Mouse (Mus musculus) thymus, postnatal 4 days (tissue): ENCODE measurements around the gene Srrm4.

ENCODE experiments used
- DNase-seq: peaks from one replicate; pipeline ENCODE4 v3.0.0; 2021

Gene Srrm4

GRCm38 (mm10) chr5:116486135-116486534, 105.5 kb downstream of the Srrm4 start:
- DNase-seq = no peak

GRCm38 (mm10) chr5:116485069-116485468, 106.5 kb downstream of the Srrm4 start:
- DNase-seq = no peak

DNA sequence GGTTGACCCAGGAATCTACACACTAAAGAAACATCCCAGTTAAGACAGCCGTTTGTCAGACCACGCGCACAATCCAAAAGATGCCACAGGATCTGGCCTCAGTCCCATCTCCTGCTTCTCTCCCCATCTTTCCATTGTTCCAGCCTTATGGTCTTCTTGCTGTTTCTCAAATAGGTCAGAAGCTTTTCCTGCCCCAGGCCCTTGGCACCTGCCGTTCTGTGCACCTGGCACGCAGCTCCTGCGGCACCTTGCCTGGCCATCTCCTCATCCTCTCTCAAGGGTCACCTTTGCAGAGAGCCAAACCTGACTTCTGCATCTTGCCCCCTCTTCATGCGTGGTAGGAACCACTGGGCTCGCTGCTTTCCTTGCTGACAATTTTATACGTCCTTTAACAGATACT, 107.4 kb downstream of the Srrm4 start:
- no peak for DNase-seq

- no peak for DNase-seq
Observed at GRCm38 (mm10) chr5:116478607-116479371, 112.8 kb downstream of the Srrm4 start.

DNA sequence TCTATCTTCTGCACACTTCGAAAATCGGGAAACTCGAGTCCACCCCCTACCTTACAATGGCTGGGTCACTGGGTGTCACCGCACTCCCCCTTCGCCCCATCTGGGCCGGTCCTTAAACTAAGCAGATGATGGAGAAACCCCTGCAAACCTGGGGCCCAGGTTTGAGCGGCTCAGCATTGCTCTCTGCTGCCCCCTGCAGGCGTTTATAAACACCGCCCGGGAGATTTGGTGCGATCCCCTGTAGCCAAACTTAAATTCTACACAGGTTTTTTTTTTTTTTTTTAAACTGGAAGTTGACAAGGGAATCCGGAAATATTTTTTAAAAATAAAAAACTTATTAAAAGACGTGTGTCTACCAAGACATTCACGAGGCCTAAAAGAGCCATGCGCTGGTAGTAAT, 115.6 kb downstream of the Srrm4 start:
- DNase-seq = peak; percentile 67

GRCm38 (mm10) chr5:116461354-116462042, 130.1 kb downstream of the Srrm4 start:
- DNase-seq = no peak

DNA sequence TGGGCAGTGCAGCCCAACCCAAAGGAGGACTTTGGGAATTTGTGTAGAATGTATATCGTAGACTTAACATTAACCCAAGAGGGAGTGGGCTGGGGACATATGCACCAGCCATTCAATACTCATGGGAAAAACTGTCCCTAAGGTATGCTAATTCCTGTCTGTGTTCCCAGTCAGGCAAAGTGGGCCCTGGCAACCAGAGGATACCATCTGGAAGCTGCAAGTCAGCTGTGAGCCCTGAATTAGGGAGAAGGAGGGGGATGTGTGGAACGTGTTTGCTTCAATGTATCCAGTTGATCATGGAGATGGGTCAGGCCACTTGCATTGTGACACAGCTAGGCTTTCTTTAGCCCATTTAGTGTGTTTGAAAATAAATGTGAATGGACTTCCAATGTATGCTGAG, 131.6 kb downstream of the Srrm4 start:
- DNase-seq = no peak

DNA sequence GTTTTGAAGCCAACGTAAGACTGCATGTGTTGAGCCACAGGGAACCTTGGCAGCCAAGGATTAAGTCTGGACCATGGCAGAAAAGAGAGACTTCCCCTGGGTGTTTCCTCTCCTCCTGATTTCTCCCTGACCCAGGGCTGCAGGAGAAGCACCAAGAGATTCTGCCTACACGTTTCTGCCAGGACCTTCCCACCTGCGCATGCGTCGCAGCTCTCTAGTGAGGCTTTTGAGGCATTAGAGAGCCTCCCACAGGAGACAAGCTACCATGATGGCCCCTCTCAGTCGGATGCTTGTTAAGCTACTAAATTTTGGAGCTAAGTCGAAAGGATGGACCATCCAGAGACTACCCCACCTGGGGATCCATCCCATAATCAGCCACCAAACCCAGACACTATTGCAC, 133.8 kb downstream of the Srrm4 start:
- no peak for DNase-seq

- no peak for DNase-seq
Observed at GRCm38 (mm10) chr5:116456796-116457515, 134.7 kb downstream of the Srrm4 start.

- DNase-seq = peak; percentile 44
Observed at GRCm38 (mm10) chr5:116453401-116453851, 138.2 kb downstream of the Srrm4 start.

GRCm38 (mm10) chr5:116450901-116451300, 140.7 kb downstream of the Srrm4 start:
- no peak for DNase-seq

- DNase-seq = no peak
Observed at GRCm38 (mm10) chr5:116449522-116450225, 141.9 kb downstream of the Srrm4 start.

- no peak for DNase-seq
Observed at GRCm38 (mm10) chr5:116448409-116449191, 143.0 kb downstream of the Srrm4 start.

GRCm38 (mm10) chr5:116447821-116448350, 143.7 kb downstream of the Srrm4 start:
- DNase-seq = no peak

GRCm38 (mm10) chr5:116446552-116446951, 145.1 kb downstream of the Srrm4 start:
- no peak for DNase-seq

DNA sequence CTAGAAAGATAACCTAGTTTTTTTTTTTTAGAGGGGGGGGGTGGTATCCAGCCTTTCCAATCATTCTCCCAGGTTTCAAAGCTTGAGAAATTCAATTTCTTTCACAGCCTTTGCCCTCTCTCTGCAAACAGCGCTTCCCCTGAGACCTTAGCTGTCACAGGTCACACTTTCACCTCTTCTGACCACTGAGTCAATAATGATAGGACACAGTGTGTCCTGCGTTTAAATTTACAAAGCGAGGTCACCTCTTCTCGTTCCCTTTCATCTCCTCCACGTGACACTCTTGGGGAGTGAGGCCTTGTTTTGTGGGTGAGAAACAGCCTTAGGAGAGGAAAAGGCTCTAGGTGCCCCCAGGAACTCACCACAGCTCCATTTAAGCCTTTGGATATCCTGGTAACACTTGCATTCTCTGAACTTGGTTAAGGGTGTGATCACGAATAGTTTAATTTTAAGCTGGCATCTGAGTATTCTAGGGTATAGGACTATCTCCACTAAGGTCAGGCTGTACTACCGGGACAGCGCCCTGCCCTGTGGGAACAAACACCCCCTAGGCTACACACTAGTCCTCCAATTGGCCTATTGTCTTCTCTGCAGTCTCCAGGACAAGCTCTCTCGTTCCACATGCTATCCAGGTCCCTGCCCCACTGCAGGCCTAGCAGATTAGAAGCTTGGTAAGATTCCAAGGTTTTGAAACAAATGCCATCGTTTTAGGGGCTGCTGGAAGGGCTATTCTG, 145.8 kb downstream of the Srrm4 start:
- DNase-seq = no peak

DNA sequence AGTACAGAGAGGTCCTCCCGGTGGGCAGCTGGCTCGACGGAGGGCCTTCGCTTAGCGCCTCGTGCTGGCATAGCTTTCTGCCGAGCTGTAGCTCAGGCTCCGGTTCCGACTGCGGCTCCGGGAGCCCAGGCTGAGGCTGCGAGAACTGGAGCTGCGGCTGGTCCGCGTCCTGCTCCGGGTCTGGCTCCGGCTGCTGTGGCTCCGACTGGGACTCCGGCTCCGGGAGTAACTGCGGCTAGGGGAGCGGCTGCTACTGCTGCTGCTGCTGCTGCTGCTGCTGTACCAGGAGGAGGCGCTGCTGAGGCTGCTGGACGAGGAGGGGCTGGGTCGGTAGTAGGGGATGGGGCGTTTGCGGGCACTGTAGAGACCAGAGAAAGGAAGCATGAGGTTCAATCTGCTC, 147.1 kb downstream of the Srrm4 start:
- DNase-seq = peak; percentile 52

DNA sequence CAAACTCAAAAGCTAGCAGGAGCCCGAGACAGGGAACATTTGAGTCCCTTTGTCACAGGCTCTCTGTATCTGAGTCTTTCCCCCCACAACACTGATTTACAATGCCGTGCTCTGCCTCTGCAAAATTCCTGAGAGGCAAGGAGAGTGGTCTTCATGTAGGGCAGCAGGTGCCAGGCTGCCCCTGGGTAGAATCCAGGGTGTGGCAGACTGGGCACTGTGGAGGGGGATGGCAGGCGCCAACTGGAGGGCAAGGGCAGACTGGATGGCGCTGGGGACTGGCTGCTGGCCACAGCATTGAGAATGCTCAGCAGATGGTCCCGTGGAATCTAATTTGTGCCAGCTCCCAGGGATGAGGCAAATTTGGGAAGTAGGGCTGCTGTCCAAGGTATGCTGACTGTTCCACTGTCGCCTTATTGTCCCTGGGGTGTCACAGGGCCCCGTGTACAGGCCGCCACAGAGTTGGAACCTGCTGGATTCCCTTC, 148.1 kb downstream of the Srrm4 start:
- DNase-seq = no peak

DNA sequence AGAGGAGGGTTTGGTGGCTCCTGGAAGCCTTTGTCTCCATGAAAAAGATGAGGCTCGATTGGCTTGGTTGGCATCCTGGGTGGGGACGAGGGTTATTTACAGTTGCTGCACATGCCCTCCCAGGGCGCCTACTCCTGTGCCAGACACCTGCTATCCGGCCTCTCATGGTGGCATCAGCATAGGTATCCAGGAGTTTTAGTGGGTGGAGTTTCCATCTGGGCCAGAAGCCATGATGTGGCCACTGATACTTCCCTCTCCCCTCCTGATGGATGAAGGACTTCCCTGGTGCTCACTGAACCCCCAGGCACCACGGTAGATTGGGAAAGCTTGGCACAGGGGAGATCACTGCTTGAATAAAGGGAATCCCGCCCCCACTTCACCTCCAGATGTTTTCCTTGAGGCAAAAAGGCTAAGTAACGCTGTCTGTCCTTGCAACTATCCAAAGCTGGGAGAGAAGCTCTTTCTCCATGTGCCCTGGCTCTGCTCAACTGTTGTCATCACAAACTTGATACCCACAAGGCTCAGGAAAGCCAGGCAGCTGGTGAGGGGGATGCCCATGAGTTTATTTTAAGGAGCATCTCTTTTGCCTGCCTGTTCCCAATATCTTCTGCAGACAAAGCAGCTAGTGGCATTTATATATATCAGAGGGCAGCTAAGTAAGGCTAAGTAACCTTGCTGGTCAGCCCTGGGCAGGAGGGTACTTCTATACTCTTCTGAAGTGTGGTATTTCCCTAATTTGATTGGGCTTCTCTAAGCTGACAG, 148.7 kb downstream of the Srrm4 start:
- DNase-seq = no peak

DNA sequence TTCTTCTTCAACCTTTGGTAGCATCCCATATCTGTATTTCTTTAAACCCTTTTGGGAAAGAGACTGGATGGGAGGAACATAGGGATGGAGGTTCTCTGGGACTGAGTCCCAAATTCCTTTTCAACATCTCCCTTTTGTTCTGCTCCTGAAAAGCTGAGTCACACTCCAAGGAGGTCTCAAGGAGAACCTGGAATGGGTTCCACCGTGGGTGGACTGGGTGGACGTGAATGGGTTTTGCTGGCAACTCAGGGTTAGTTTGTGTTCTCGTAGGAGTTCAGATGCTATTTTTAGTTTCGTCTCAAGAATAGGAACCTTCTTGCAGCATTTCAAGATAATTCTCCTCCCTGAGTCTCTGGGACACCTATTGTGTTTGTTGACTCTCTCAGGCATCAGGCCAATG, 151.4 kb downstream of the Srrm4 start:
- DNase-seq = no peak
